Mouse (Mus musculus): ENCODE measurements around the gene Ankrd36. TPM values are rescaled to one million over a fixed set of nuclear protein-coding genes. Genes with fewer than 3 reads are reported as not detected.

Ankrd36 gene
- polyA plus RNA-seq, 1 experiment from 2014 or later: not detected

DNA sequence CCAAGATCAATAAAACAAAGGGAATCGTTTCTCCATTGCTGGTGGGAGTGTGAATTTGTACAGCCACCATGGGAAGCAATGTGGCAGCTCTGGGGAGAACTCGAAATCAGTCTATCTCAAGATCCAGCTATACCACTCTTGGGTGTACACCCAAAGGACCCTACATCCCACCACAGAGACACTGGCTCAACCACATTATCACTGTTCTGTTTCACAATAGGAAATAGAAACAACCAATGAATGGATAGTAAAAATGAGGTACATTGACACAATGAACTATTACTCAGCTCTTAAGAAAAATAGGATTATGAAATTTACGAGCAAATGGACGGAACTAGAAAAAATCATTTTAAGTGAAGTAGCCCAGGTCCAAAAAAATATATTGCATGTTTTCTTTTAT, 55.6 kb downstream of the Ankrd36 start:
- DNase-seq (ENCODE audit: low spot score) (no peak), ATAC-seq (ENCODE audit: low FRiP score, low TSS enrichment) (no peak)
- TF ChIP-seq CTCF (IDR thresholded peaks at IDR 0.05; ENCODE audit: low read depth) (no peak), EP300 (optimal IDR thresholded peaks at IDR 0.05) (no peak)
- H3K36me3 ChIP-seq (ENCODE audit: control insufficient read depth, insufficient read depth, low read length): no peaks in the 10 kb centered on the region
- no peaks in the 10 kb centered on the region for H3K9me3 ChIP-seq (ENCODE audit: control insufficient read depth, low read length)
- no peak overlapping the region for H3K9ac ChIP-seq (ENCODE audit: low read length)
- no peak overlapping the region for H3K27ac ChIP-seq (replicated peaks)
- WGBS: 78% methylated on average over 4 of the region's 4 CpGs
- no peaks in the 10 kb centered on the region for H3K4me1 ChIP-seq (replicated peaks; ENCODE audit: control insufficient read depth, insufficient read depth)
- no peak overlapping the region for H3K4me2 ChIP-seq (replicated peaks; ENCODE audit: low read depth)
- H3K4me3 ChIP-seq (ENCODE audit: low read depth, low read length): no peak overlapping the region
- H3K27me3 ChIP-seq (ENCODE audit: control insufficient read depth, insufficient read depth, low read length): no peaks in the 10 kb centered on the region

DNA sequence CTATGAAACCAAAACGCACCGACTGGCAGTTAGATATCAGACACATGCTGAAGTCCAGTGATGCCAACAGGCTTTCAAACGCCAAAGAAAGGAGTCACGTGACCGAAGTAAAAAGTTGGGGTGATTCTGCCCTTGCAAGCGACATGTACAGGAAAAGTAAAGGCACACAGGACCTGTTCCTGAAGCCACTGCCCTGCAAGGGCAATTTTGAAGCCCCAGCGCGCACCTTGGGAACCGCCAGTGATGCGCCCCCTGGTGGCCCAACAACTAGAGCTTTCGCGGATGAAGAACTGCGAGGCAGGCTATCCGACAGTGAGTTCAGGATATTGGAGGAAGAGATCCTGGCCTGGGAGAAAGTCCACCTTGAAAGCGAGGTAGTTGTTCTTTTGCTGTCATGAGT, 59.5 kb downstream of the Ankrd36 start:
- no peak for TF ChIP-seq EP300 (optimal IDR thresholded peaks at IDR 0.05)
- TF ChIP-seq CTCF (IDR thresholded peaks at IDR 0.05; ENCODE audit: low read depth): peak; percentile 92
- 21% methylated on average over 15 of the region's 15 CpGs for WGBS
- no peaks in the 10 kb centered on the region for H3K36me3 ChIP-seq (ENCODE audit: control insufficient read depth, insufficient read depth, low read length)

GRCm38 (mm10) chr11:5643085-5643484, 73.6 kb downstream of the Ankrd36 start:
- Histone ChIP-seq H3K27me3 (ENCODE audit: control insufficient read depth, insufficient read depth, low read length) (no peaks in the 10 kb centered on the region), H3K4me1 (replicated peaks; ENCODE audit: control insufficient read depth, insufficient read depth) (no peaks in the 10 kb centered on the region), H3K36me3 (ENCODE audit: control insufficient read depth, insufficient read depth, low read length) (no peaks in the 10 kb centered on the region), H3K4me2 (replicated peaks; ENCODE audit: low read depth) (no peak overlapping the region), H3K4me3 (ENCODE audit: low read depth, low read length) (no peak overlapping the region), H3K9ac (ENCODE audit: low read length) (no peak overlapping the region), H3K27ac (replicated peaks) (no peak overlapping the region), H3K9me3 (ENCODE audit: control insufficient read depth, low read length) (no peaks in the 10 kb centered on the region)
- WGBS: 81% methylated on average over 5 of the region's 5 CpGs
- no peak for ATAC-seq (ENCODE audit: low FRiP score, low TSS enrichment)
- no peak for DNase-seq (ENCODE audit: low spot score)
- TF ChIP-seq EP300 (optimal IDR thresholded peaks at IDR 0.05): no peak
- TF ChIP-seq CTCF (IDR thresholded peaks at IDR 0.05; ENCODE audit: low read depth): no peak

More for the DNA sequence above, 59.5 kb downstream of the Ankrd36 start:
- Histone ChIP-seq H3K4me1 (replicated peaks; ENCODE audit: control insufficient read depth, insufficient read depth) (no peaks in the 10 kb centered on the region), H3K4me3 (ENCODE audit: low read depth, low read length) (no peak overlapping the region), H3K27me3 (ENCODE audit: control insufficient read depth, insufficient read depth, low read length) (no peaks in the 10 kb centered on the region), H3K9me3 (ENCODE audit: control insufficient read depth, low read length) (no peaks in the 10 kb centered on the region), H3K9ac (ENCODE audit: low read length) (no peak overlapping the region), H3K27ac (replicated peaks) (no peak overlapping the region), H3K4me2 (replicated peaks; ENCODE audit: low read depth) (no peak overlapping the region)
- peak; percentile 71; the same call in 1 of the 2 replicates for ATAC-seq (ENCODE audit: low FRiP score, low TSS enrichment)
- peak; percentile 88 for DNase-seq (ENCODE audit: low spot score)

DNA sequence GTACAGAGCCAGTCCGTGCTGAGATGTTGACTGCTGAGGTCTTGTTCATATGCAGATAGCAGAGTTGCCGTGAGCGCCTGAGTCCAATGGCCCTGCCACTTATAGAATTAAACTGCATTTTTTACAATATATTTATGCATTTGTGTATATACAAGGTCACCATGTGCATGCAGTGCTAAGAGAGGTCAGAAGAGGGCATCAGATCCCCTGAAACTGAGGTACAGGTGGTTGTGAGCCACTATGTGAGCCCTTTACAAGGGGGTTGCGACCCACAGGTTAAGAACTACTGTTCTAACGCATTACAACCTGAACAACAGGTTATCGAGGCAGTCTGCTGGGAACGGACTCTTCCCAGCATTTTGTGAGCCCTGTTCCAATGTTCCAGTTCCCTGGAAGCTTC, 80.8 kb downstream of the Ankrd36 start:
- Histone ChIP-seq H3K4me3 (ENCODE audit: low read depth, low read length) (no peak overlapping the region), H3K4me2 (replicated peaks; ENCODE audit: low read depth) (no peak overlapping the region), H3K9ac (ENCODE audit: low read length) (no peak overlapping the region), H3K4me1 (replicated peaks; ENCODE audit: control insufficient read depth, insufficient read depth) (no peaks in the 10 kb centered on the region), H3K27ac (replicated peaks) (no peak overlapping the region), H3K9me3 (ENCODE audit: control insufficient read depth, low read length) (no peaks in the 10 kb centered on the region), H3K36me3 (ENCODE audit: control insufficient read depth, insufficient read depth, low read length) (no peaks in the 10 kb centered on the region), H3K27me3 (ENCODE audit: control insufficient read depth, insufficient read depth, low read length) (no peaks in the 10 kb centered on the region)
- DNase-seq (ENCODE audit: low spot score): peak; percentile 38
- 67% methylated on average over 7 of the region's 7 CpGs for WGBS
- no peak for ATAC-seq (ENCODE audit: low FRiP score, low TSS enrichment)
- TF ChIP-seq EP300 (optimal IDR thresholded peaks at IDR 0.05) (no peak), CTCF (IDR thresholded peaks at IDR 0.05; ENCODE audit: low read depth) (peak; percentile 65)

DNA sequence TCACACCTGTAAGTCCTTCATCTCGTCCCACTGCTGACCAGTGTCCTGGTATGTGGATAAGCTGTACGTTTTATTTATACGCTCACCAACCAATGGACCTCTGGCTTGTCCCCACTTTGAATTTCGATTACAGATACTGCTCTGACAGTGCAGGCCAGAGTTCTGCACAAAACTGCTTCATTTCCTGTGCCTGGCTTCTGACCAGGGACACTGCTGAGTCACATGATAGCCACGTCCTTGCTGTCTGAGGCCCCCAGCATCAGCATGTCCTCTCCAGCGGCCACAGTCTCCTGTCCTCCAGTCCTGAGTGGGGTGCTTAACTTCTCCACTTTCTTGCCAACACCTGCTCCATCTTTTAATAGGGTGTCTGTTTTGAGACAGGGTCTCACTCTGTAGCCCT, 113.1 kb downstream of the Ankrd36 start:
- no peak overlapping the region for H3K9ac ChIP-seq (ENCODE audit: low read length)
- no peaks in the 10 kb centered on the region for H3K27me3 ChIP-seq (ENCODE audit: control insufficient read depth, insufficient read depth, low read length)
- H3K36me3 ChIP-seq (ENCODE audit: control insufficient read depth, insufficient read depth, low read length): no peaks in the 10 kb centered on the region
- TF ChIP-seq EP300 (optimal IDR thresholded peaks at IDR 0.05) (no peak), CTCF (IDR thresholded peaks at IDR 0.05; ENCODE audit: low read depth) (no peak)
- DNase-seq (ENCODE audit: low spot score): no peak
- no peaks in the 10 kb centered on the region for H3K4me1 ChIP-seq (replicated peaks; ENCODE audit: control insufficient read depth, insufficient read depth)
- H3K27ac ChIP-seq (replicated peaks): no peak overlapping the region
- WGBS: 55% methylated on average over 6 of the region's 6 CpGs
- H3K9me3 ChIP-seq (ENCODE audit: control insufficient read depth, low read length): no peaks in the 10 kb centered on the region
- no peak overlapping the region for H3K4me2 ChIP-seq (replicated peaks; ENCODE audit: low read depth)
- no peak overlapping the region for H3K4me3 ChIP-seq (ENCODE audit: low read depth, low read length)
- no peak for ATAC-seq (ENCODE audit: low FRiP score, low TSS enrichment)

DNA sequence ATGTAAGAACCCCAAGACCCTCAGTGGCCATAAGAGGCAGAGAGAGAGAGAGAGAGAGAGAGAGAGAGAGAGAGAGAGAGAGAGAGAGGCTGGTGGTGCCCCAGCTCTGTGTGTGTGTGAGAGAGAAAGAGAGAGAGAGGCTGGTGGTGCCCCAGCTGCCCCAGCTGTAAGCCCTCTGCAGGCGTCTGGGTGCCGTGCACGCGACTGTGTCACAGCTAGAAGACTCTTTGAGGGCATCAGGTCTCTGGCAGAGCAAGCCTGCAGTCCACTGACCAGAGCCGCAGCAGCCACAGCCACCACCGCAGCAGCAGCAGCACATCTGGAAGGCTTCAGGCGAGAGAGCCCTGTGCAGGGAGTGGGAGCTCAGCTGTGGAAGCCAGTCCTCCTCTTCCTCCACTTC, 114.8 kb downstream of the Ankrd36 start:
- no peaks in the 10 kb centered on the region for H3K36me3 ChIP-seq (ENCODE audit: control insufficient read depth, insufficient read depth, low read length)
- WGBS: 30% methylated on average over 7 of the region's 7 CpGs
- H3K9me3 ChIP-seq (ENCODE audit: control insufficient read depth, low read length): no peaks in the 10 kb centered on the region
- no peak overlapping the region for H3K9ac ChIP-seq (ENCODE audit: low read length)
- no peak for TF ChIP-seq EP300 (optimal IDR thresholded peaks at IDR 0.05)
- no peak for TF ChIP-seq CTCF (IDR thresholded peaks at IDR 0.05; ENCODE audit: low read depth)
- no peak overlapping the region for H3K4me3 ChIP-seq (ENCODE audit: low read depth, low read length)
- H3K4me1 ChIP-seq (replicated peaks; ENCODE audit: control insufficient read depth, insufficient read depth): no peaks in the 10 kb centered on the region
- H3K4me2 ChIP-seq (replicated peaks; ENCODE audit: low read depth): no peak overlapping the region
- H3K27me3 ChIP-seq (ENCODE audit: control insufficient read depth, insufficient read depth, low read length): no peaks in the 10 kb centered on the region
- DNase-seq (ENCODE audit: low spot score): no peak
- no peak for ATAC-seq (ENCODE audit: low FRiP score, low TSS enrichment)
- no peak overlapping the region for H3K27ac ChIP-seq (replicated peaks)

Measured in stomach, postnatal 0 days (tissue).